Mouse (Mus musculus) thymus, postnatal 14 days (tissue): Measurements from ENCODE around the gene Zfp955a.
"Not testable (repeated sequence)": the region's sequence is repeated elsewhere in the genome, so short reads cannot be mapped to it uniquely, and the experiment has no call there.

Experiments
- DNase-seq: peaks from one replicate; pipeline ENCODE4 v3.0.0; 2021

Gene Zfp955a

DNA sequence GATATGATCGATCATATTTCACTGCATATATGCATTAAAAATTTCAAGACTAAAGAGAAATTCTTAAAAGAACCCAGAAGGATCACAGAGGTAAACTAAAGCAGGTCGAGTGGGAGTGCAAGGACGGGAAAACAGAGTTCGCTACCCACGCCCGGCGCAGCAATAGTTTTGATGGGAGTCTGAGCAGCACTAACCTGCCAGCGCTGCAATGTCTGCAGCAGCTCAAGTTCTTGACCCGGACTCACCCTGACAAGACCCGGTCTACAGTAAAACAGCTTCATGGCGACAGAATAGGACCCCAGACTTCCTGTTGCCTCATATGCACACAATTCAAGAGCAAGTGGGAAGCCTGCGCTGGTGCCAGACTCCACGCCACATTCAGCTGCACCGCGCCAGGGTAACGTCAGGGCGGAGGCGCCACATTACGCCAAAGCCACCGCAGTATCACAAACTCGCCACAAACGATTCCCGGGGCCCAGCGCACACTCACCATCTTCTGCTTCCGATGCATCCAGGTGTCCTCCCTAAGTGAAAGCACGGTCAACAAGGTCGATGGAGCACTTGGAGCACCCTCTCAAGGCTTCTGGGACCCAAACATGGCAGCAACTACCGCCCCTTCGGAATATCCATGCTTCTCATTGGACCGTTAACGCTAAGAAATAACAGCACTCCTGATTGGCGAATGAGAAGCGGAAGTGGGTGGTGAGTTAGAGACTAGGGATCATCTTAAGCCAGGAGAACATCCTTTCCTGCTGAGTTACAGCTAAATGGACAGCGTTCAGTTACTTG, at the start of gene Zfp955a:
TSS of gene Zfp955a (minus strand) at position 616 of the 789 bp plus-strand sequence.
- DNase-seq = not testable (repeated sequence)

DNA sequence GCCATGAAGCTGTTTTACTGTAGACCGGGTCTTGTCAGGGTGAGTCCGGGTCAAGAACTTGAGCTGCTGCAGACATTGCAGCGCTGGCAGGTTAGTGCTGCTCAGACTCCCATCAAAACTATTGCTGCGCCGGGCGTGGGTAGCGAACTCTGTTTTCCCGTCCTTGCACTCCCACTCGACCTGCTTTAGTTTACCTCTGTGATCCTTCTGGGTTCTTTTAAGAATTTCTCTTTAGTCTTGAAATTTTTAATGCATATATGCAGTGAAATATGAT, 34.9 kb upstream of the Zfp955a start:
- not testable (repeated sequence) for DNase-seq

DNA sequence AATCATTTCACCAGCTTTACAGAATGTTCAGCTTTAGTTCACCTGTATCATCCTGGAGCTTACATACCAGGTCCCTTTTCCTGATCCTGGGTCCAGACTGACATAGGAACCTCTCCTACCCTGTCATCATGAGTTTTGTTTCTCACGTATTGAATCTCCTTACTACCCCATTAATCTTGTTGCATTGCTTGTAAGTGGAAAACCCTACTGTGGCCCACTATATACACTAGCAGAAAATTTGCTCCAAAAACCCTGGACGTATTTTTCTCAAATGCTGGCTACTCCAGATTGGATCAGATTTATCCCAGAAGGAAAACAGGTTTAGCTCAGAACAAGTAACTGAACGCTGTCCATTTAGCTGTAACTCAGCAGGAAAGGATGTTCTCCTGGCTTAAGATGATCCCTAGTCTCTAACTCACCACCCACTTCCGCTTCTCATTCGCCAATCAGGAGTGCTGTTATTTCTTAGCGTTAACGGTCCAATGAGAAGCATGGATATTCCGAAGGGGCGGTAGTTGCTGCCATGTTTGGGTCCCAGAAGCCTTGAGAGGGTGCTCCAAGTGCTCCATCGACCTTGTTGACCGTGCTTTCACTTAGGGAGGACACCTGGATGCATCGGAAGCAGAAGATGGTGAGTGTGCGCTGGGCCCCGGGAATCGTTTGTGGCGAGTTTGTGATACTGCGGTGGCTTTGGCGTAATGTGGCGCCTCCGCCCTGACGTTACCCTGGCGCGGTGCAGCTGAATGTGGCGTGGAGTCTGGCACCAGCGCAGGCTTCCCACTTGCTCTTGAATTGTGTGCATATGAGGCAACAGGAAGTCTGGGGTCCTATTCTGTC, 34.3 kb upstream of the Zfp955a start, which contains the start of gene Zfp955b:
TSS of gene Zfp955b (plus strand) at position 506 of the 837 bp plus-strand sequence.
- DNase-seq = not testable (repeated sequence)

DNA sequence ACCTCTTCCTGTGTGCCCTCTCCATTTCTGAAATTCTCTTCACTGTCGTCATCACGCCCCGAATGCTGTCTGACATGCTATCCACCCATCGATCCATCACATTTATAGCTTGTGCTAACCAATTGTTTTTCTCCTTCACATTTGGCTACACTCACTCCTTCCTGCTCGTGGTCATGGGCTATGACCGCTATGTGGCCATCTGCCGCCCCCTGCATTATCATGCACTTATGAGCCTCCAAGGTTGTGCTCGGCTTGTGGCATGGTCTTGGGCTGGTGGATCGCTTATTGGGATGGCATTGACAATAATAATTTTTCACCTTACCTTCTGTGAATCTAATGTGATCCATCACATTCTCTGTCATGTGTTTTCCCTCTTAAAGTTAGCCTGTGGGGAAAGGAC, 14.0 kb upstream of the Zfp955a start:
- no peak for DNase-seq

DNA sequence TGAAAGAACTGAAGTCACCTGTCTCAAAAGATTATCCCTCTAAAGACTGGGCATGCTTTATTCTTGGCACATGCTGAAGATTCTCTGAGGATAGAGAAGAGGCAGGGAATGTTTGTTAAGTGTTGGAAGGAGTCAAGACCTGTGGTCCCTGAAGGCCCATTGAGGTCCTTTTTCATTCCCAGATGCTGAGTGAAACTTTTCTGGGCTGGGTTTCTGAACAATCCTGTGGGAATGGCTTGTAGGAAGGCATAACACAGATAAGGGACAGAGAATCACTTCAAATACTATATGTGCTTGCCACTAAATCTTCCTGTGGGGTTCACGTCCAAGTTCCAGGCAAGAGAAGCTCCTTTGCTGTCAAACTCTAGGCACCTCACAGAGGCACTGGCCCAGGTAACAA, 9.4 kb upstream of the Zfp955a start, which contains the start of gene Olfr63:
TSS of gene Olfr63 (plus strand) at position 301 of the 400 bp plus-strand sequence.
- DNase-seq = no peak

DNA sequence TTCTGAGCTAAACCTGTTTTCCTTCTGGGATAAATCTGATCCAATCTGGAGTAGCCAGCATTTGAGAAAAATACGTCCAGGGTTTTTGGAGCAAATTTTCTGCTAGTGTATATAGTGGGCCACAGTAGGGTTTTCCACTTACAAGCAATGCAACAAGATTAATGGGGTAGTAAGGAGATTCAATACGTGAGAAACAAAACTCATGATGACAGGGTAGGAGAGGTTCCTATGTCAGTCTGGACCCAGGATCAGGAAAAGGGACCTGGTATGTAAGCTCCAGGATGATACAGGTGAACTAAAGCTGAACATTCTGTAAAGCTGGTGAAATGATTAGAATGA, 343 bp upstream of the Zfp955a start:
- not testable (repeated sequence) for DNase-seq

DNA sequence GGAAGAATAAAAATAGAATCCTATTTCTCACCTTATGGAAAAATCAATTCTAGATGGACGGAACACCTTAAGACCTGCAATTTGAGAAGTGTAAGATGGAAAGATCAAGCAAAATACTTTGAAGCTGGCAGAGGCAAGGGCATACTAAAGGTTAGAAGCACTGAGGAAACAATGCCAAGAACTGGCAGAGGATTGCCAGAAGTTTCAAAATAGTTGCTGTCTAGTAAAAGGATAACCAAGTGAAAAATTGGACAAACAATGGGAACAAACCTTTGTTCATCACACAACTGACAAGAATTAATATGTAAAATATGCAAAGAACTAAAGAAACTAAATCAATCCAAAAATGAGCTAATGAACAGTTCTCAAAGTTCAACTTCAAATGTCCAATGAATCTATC, 18.3 kb downstream of the Zfp955a start:
- DNase-seq = not testable (repeated sequence)

DNA sequence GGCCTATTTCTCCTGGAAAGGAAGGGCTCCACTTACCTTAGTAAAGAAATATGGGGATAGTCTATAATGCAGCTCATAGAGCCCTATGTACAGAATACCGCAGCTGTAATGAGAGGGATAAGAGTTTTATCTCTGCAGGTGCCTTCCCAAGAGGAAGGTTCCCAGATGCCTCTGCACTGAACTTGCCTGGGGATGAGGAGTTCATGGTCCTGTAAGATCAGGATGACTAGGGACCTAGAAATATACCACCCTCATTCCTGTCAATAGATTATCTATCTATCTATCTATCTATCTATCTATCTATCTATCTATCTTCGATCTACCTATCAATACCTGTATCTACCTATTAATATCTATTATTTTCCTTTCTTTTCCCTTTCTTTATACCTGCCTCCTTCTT, 33.4 kb downstream of the Zfp955a start, which contains the start of gene Olfr1564:
TSS of gene Olfr1564 (minus strand) at position 101 of the 400 bp plus-strand sequence.
- no peak for DNase-seq

DNA sequence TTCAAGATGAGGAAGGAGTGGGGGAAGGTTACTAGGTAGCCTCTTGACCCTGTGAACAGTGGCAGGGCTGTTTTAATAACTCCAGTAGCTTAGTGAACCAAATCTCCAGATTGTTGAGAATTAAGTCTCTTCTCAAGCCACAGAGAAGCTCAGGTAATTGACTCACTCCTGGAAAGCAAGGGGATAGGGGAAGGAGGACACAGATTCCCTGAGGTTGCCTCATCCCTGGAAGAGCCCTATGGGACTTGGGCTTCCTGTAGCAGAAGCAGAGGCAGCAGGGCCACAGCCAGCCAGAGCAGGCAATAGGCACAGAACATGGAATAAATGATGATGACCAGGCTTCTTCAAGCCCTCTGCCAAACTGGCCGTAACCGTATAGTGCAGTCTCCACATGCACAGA, 63.9 kb downstream of the Zfp955a start, which contains the start of gene Olfr239:
TSS of gene Olfr239 (plus strand) at position 301 of the 400 bp plus-strand sequence.
- not testable (repeated sequence) for DNase-seq
